Mouse (Mus musculus) ovary, postnatal 36 days (tissue): ENCODE measurements around the gene Naaa.

Experiments
- DNase-seq: peaks from one replicate; pipeline ENCODE4 v3.0.0; 2022; ENCODE audit warnings: low spot score, mixed read lengths

The Naaa gene

GRCm38 (mm10) chr5:92263761-92264359 is 14.1 kb downstream of the Naaa start:
- DNase-seq = peak; percentile 70

- DNase-seq = no peak
Observed at GRCm38 (mm10) chr5:92262646-92263045, 15.3 kb downstream of the Naaa start.

- no peak for DNase-seq
Observed at GRCm38 (mm10) chr5:92256218-92256617, 21.8 kb downstream of the Naaa start, which contains the start of gene Ppef2. Gene Ppef2, minus strand, starts transcription at chr5:92256278.

GRCm38 (mm10) chr5:92254476-92254875 is 23.5 kb downstream of the Naaa start:
- DNase-seq = no peak

GRCm38 (mm10) chr5:92252797-92253343 is 25.1 kb downstream of the Naaa start:
- no peak for DNase-seq

GRCm38 (mm10) chr5:92252031-92252430 is 25.9 kb downstream of the Naaa start:
- DNase-seq = no peak

- DNase-seq = no peak
Observed at GRCm38 (mm10) chr5:92248614-92249013, 29.4 kb downstream of the Naaa start.

GRCm38 (mm10) chr5:92245483-92245882 is 32.5 kb downstream of the Naaa start:
- no peak for DNase-seq

- DNase-seq = no peak
Observed at GRCm38 (mm10) chr5:92244900-92245299, 33.1 kb downstream of the Naaa start.

GRCm38 (mm10) chr5:92240769-92241168 is 37.2 kb downstream of the Naaa start:
- DNase-seq = no peak

- peak; percentile 66 for DNase-seq
Observed at GRCm38 (mm10) chr5:92239333-92240232, 38.4 kb downstream of the Naaa start.

GRCm38 (mm10) chr5:92234939-92235557 is 42.9 kb downstream of the Naaa start:
- DNase-seq = no peak

- no peak for DNase-seq
Observed at GRCm38 (mm10) chr5:92233366-92233765, 44.6 kb downstream of the Naaa start.

- DNase-seq = no peak
Observed at GRCm38 (mm10) chr5:92231836-92232235, 46.1 kb downstream of the Naaa start.

- no peak for DNase-seq
Observed at GRCm38 (mm10) chr5:92230306-92230705, 47.7 kb downstream of the Naaa start.

GRCm38 (mm10) chr5:92229514-92229913 is 48.5 kb downstream of the Naaa start:
- DNase-seq = no peak

GRCm38 (mm10) chr5:92228776-92229175 is 49.2 kb downstream of the Naaa start:
- DNase-seq = no peak

- no peak for DNase-seq
Observed at GRCm38 (mm10) chr5:92227782-92228181, 50.2 kb downstream of the Naaa start.

GRCm38 (mm10) chr5:92220287-92220902 is 57.6 kb downstream of the Naaa start:
- no peak for DNase-seq

GRCm38 (mm10) chr5:92219826-92220225 is 58.1 kb downstream of the Naaa start:
- no peak for DNase-seq

- DNase-seq = no peak
Observed at GRCm38 (mm10) chr5:92218915-92219793, 58.8 kb downstream of the Naaa start.
